Mouse (Mus musculus) embryonic fibroblast, embryonic 13.5 days (primary cell): ENCODE data around the gene Umad1.

Experiments used
- CTCF ChIP-seq: IDR thresholded peaks from 2 replicates; pipeline ENCODE4 v1.5.1; 2011; ENCODE audit warnings: mild to moderate bottlenecking, control low read depth, low read length, moderate library complexity, borderline replicate concordance; ENCODE audit not compliant: insufficient read depth
- POLR2A ChIP-seq: IDR thresholded peaks from 2 replicates; pipeline ENCODE4 v1.6.1; 2011; ENCODE audit warnings: low read depth, mild to moderate bottlenecking, control low read depth, low read length, moderate library complexity

GRCm38 (mm10) chr6:8377667-8378066 lies 118.6 kb downstream of the Umad1 start:
- TF ChIP-seq CTCF (no peak), POLR2A (no peak)
